Mouse (Mus musculus) left cerebral cortex, postnatal 36 days (tissue): ENCODE data around the gene Srf. TPM values are rescaled to one million over a fixed set of nuclear protein-coding genes. Genes with fewer than 3 reads are reported as not detected.

Experiments
- DNase-seq, 2 experiments: peaks; one replicate each; pipeline ENCODE4 v3.0.0; 2021 to 2022; ENCODE audit warnings: low spot score in 2 of 2, mixed read lengths in 1 of 2
- intact Hi-C: fragments of 180-260 bp; cut with DNase I; formaldehyde crosslinking; loops from one replicate; pipeline ENCODE4 v1.15.1; 2025
- microRNA-seq: library from miRNA; unstranded; fragments of <30 nt; microRNA quantifications from one replicate; pipeline ENCODE4 v1.2.0, GENCODE M21; 2022
- total RNA-seq, 2 experiments: library from RNA; stranded (reverse); gene quantifications; 2 replicates each; pipeline ENCODE4 v1.2.3; 2021

The Srf gene
- total RNA-seq, 2 experiments from 2014 or later, result 55.6 to 68.4 TPM

DNA sequence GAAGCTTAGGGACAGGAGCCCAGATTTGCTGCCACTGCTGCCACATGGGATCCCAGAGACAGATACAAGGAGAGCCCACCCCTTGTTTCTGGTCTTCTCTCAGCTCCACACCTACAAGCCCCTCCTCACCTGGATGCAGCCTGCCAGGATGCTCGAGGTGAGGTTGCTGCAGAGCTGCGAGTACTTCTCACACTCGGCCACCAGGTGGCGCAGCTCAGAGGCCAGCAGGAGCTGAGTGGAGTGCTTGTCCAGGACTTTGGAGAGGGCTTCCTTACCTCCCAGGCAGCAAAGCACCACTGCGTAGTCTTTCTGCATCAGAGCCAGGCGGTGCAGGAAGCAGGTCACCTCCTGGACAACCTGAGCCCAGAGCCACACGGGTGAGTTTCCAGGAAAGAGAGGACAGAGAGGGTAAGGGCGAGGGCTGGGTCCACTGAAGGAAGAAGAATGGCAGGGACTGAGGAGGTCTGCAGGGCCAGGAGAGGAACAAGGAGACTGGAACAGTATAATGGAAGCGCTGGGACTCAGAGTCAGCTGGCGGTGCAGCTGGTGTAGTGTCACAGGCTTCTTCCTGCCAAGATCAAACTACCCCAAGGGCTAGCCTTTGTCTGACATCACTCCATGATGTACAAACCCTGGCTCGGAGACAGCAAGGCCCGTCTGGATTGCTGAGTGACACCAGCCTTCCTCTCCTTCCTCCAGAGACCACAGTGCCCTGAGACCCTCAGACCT lies 30.2 kb downstream of the Srf start:
- peak; percentile 46 to 62 for DNase-seq
- intact Hi-C loops, result no loop called here

DNA sequence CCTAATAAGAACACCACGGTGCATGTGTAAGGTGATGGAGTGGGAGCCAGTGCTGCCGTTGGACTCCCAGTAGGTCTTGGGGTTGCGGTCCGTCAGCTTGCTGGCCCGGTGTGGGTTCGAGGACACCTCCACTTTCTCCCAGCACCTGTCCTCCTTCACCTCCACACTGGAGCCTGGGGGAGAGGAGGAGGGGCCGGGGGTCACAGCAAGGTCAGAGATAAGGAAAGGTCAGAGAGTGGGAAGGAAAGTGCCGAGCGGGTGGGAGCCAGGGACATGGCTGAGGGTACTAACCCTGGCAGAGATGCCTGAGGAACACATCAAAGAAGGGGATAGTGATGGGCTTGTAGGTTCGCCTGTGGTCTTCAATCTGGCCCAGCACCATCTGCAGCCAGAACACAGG lies 30.9 kb downstream of the Srf start:
- no peak for DNase-seq
- intact Hi-C loops, result no loop called here

DNA sequence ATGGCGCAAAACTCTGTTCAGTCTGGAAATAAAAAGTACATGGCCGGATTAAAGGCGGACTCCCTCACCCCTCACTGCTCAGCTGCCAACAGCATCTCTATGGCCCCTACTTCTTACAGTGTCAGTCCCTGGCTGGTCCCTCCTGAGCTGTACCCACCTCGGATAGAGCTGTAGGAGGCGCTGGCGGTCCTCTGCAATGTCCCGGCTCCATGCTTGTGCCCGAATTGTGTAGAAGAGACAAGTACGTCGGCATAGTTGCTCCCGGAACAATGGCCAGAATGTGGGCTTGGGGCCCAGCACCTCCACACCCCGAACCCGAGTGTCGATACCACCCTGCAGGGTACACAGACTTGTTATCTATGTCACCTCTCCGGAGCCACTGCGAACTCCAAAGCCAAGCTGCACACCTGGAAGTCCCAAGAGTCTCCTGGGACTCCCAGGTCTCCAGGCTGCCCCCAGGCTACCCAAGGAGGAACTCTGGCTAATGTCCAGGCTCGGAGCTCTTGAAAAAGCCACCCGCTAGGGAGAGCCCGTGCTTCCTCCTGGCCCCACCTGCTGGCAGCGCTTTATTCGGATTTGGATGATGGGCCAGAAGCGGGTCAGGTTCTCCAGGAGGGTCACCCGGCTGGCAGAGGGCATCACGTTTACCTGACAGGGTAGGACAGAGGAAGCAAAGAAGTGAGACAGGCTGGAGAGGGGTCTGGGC lies 33.9 kb downstream of the Srf start:
- intact Hi-C loops, result no loop called here
- no peak for DNase-seq

DNA sequence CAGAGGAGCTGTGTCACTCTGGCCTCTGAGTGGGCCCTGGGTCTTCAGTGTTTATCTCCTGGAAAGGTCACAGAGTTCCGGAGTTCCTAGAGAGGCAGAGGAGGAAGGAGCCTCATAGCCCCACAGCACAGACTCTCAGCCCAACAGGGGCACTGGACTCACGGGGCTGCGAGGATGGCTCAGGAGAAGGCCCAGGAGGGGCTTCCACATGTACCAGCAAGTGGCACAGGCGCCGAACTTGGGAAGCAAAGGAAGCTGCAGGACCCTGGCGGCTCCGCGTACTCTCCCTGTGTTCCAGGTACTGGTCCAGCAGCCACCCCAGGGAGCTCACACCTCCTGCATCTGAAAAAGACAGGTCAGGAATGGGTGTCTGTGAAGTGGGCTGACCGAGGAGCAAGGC lies 34.8 kb downstream of the Srf start:
- intact Hi-C loops, result no loop called here
- no peak for DNase-seq

DNA sequence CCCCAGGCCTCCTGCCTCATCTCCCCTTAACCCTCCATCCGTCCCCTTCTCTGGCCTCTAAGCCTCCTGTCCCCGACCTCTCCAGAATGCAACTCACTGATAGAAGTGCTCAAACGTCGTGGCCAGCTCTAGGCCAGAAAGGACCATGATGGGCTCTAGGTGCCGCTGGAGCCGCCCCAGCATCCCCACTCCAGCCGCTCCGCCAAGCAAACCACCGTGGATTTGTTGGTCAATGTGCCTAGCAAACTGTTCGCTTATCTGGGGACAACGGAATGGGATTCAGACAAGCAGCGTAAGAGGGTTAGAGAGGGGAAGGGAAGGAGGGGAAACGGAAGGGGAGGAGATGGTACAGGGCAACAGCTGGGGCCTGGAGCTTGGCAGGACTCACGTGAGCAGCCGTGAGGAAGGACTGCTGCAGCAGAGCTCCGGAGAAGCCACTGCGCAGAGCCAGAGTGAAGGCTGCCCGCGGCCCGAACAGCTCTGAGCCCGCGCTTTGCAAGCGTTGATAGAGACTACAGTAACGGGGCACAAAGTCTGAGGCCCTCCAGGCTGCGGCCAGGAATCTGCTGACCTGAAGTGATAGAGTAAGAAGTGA lies 35.5 kb downstream of the Srf start:
- no peak for DNase-seq
- intact Hi-C loops, result no loop called here

DNA sequence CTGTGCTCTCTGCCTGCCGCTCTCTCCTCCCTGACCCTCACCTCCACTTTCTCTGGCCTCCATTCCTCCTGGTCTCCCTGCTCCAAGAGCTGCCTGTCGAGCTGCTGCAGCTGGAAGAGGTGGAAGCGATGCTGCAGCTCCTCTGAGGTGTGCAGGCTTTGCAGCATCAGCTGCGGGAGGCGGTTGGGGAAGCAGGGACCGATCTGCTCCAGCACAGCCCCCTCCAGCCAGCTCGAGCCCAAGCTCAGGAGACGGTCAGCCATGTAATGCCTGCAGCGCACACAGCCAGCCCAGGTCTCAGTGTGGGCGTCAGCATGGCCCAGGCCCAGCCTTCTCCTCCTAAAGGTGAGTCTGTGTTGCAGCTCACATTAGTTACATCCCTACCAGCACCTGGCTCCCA lies 36.0 kb downstream of the Srf start:
- intact Hi-C loops, result no loop called here
- DNase-seq, result no peak

DNA sequence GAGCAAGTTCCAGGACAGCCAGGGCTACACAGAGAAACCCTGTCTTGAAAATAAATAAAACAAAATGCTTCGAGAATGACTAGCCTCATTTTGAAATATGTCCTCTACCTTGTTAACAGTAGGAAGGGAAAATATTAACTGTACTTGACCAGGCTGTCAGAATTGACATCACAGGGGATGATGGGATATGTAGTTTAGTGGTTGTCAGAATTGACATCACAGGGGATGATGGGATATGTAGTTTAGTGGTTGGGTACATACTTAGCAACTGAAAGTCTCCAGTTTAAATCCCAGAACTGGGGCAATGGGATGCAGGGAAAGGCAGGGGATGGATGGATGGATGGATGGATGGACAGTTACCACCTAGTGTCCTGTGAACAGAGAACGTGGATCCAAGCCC lies 42.6 kb downstream of the Srf start:
- intact Hi-C loops, result loop anchor here (5.0 kb wide), 1 partner anchor 251 kb away; no protein-coding TSS in a partner anchor
- DNase-seq, result no peak

DNA sequence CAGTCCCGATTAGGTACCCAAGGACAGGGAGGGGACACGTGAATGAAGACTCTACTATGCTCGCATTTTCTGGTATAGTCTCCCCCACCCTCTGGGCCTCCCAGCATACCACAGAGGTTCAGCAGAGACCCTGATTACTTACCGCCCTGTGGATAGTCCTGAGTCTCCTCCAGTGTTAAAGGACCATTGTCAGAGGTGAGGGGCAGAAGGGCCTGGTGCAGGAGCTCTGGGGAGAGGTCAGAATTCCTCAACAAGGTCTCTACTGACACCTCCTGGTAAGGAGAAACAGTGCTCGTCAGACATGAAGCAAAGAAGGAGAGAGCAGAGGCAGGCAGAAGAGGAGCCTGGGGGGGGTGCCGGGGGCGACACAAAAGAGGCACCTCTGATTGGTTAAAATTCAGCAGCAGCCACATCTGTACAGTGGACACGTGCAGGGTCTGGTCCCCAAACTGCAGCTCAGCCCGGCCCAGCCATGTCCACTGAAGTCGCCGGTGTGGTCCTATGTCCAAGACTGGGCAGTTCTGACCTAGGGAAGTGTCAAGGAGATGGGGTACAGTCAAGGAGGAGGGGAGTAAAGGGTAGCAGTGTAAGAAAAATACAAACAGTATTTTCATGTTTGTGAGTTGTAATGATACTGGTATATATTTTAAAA lies 44.8 kb downstream of the Srf start:
- intact Hi-C loops, result loop anchor here (5.0 kb wide), 1 partner anchor 249 kb away; no protein-coding TSS in a partner anchor
- DNase-seq, result no peak

DNA sequence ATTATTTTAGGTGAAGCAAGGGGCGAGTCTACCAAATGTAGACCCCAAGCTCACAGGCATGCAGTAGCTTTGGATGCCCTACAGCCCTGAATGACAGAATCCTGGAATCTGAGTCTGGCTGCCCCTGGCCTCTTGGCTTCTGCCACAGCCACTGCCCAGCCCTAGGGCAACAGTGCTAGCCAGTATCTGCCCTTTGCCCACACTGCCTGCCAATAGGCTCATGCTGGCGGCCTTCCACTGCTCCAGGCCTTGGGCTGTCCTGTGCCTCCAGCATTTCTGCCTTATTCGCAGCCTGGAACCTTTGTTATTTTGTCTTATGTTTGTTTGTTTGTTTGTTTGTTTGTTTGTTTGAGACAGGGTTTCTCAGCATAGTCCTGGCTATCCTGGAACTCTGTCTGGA lies 50.4 kb downstream of the Srf start:
- intact Hi-C loops, result no loop called here
- no peak for DNase-seq

DNA sequence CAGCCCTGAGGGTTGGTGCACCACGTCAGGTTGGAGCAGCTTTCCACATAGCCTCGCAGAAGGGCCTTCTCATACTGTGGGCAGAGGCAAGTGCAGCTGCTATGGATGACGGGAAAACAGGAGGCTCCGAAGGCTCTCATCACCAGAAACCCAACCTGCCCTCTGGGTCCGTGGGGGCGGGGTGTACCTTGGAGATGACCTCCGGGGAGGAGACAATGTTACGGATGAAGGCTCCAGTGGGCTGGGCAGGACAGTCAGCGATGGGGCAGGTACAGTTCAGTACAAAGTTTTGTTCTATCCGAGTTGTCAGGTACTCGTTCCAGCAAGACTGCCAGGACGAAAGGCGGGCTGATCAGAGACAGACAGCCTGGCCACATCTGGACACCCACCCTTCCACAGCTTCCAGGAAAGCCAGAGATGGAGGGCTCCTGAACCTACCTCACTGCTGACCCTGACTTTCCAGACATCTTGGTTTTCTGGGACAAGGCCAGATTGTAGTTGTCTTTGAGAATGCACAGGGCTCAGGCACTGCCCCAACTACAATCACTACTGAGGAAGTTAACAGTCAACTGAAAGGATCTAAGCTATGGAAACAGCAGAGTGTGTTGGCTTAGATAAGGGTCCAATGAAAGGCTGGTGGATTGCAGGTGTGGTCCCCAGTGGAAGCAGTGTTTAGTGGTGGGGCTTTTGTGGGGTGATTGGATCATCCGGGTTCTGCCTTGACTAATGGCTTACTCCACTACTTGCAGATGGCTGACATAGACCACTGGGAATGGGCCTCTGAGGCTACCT lies 51.9 kb downstream of the Srf start:
- intact Hi-C loops, result no loop called here
- no peak for DNase-seq

DNA sequence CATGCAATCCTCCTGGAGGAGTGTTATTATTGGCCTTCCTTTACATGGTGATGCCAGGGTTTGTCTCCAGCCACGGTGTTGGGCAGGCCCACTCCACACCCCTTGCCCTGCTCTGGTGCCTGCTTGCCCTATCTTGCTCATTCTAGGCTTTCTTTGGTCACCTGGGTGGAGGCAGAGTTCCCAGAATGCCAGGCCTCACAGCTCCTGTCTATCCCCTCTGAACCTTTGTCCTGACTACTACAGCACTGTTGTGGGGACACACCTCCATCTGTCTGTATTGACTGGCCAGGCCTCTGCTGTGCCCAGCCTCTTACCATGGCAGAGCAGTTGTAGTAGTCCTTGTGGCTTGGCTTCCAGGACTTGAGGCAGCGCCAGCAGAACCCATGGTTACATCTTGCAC lies 53.2 kb downstream of the Srf start:
- intact Hi-C loops, result no loop called here
- DNase-seq, result no peak

Small RNAs within 50 kb of the gene (microRNA-seq; reads per million reads assigned to microRNA genes)
- gene Mir6976, result not detected

Other genes with a start within 250 kb of the Srf start
- gene Abcc10, start 227.8 kb downstream of the Srf start, total RNA-seq, result 10 to 100 TPM in 1 of 2 experiments, 1 to 10 TPM in 1; 8.1 to 11.9 TPM
- gene Zfp318, start 172.4 kb downstream of the Srf start, total RNA-seq, result 10 to 100 TPM; 54.1 to 64.3 TPM
- 1 to 10 TPM; 1.7 to 6.5 TPM for gene Crip3, start 127.2 kb downstream of the Srf start, total RNA-seq
- under 1 TPM in 1 of 2 experiments, not detected in 1; 0.20 TPM for gene Slc22a7, start 117.7 kb downstream of the Srf start, total RNA-seq
- 100 to 1,000 TPM; 126 to 139 TPM for gene Ttbk1, start 68.5 kb downstream of the Srf start, total RNA-seq
- gene Dnph1, start 59.5 kb downstream of the Srf start, total RNA-seq, result 1 to 10 TPM; 3.5 to 5.4 TPM
- 10 to 100 TPM; 58.8 to 76.6 TPM for gene Cul9, start 9.8 kb downstream of the Srf start, total RNA-seq
- 10 to 100 TPM; 10.3 to 11.0 TPM for gene Ptk7, start 73.3 kb upstream of the Srf start, total RNA-seq
- gene Klc4, start 89.8 kb upstream of the Srf start, total RNA-seq, result 10 to 100 TPM; 19.9 to 21.7 TPM
- gene Mrpl2, start 90.1 kb upstream of the Srf start, total RNA-seq, result 10 to 100 TPM; 52.5 to 54.7 TPM
- gene Cul7, start 94.2 kb upstream of the Srf start, total RNA-seq, result 10 to 100 TPM; 27.8 to 29.1 TPM
- gene Rrp36, start 118.2 kb upstream of the Srf start, total RNA-seq, result 10 to 100 TPM; 14.9 to 16.5 TPM
- gene Mea1, start 122.6 kb upstream of the Srf start, total RNA-seq, result 100 to 1,000 TPM; 118 to 128 TPM
- 100 to 1,000 TPM; 188 to 234 TPM for gene Klhdc3, start 124.7 kb upstream of the Srf start, total RNA-seq
- gene Ppp2r5d, start 148.9 kb upstream of the Srf start, total RNA-seq, result 10 to 100 TPM; 81.9 to 84.7 TPM
- 10 to 100 TPM; 50.6 to 52.4 TPM for gene Pex6, start 155.3 kb upstream of the Srf start, total RNA-seq
- under 1 TPM; 0.52 TPM for gene Gnmt, start 173.0 kb upstream of the Srf start, total RNA-seq
- gene Cnpy3, start 196.0 kb upstream of the Srf start, total RNA-seq, result 10 to 100 TPM; 66.6 TPM
- gene Ptcra, start 207.5 kb upstream of the Srf start, total RNA-seq, result under 1 TPM; 0.25 to 0.41 TPM
- gene 2310039H08Rik, start 216.5 kb upstream of the Srf start, total RNA-seq, result 1 to 10 TPM; 6.9 to 7.8 TPM
- gene Rpl7l1, start 226.5 kb upstream of the Srf start, total RNA-seq, result 10 to 100 TPM; 40.6 to 46.6 TPM